Mouse (Mus musculus) gastrocnemius, postnatal 4 days (tissue): ENCODE measurements around the gene Fam120a. TPM values are rescaled to one million over a fixed set of nuclear protein-coding genes. Genes with fewer than 3 reads are reported as not detected.

Source experiments
- DNase-seq, 2 experiments: peaks; one replicate each; pipeline ENCODE4 v3.0.0; 2021 to 2022; ENCODE audit warnings: low spot score in 2 of 2, mixed read lengths in 2 of 2
- total RNA-seq, 2 experiments: library from RNA; stranded (reverse); gene quantifications; 2 replicates each; pipeline ENCODE4 v1.2.3; 2021

Fam120a gene
- total RNA-seq, 2 experiments from 2014 or later: 132 to 135 TPM

- DNase-seq: no peak
Measured at GRCm38 (mm10) chr13:48858779-48859178, 109.0 kb downstream of the Fam120a start.

- DNase-seq: no peak
Measured at GRCm38 (mm10) chr13:48858054-48858453, 109.8 kb downstream of the Fam120a start.

GRCm38 (mm10) chr13:48857246-48857932 is 110.4 kb downstream of the Fam120a start:
- no peak for DNase-seq

DNA sequence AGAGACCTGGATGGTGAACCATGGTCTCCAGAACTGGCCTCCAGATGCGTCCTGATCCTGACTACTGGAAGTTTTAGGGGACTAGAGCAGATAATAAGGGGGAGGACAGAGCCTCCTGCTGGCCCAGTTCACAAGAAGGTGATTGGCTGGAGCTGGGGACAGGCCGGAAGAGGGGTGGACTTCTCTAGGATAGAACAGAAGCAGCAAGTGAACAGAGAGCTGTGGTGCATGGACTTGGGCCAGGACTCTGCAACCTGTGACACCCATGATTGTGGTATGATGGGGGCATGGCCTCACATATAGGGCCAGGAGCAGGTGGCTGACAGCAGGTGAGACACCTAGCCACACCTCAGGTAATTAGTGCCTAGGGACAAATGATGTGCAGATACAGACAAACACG is 113.9 kb downstream of the Fam120a start:
- DNase-seq: no peak

DNA sequence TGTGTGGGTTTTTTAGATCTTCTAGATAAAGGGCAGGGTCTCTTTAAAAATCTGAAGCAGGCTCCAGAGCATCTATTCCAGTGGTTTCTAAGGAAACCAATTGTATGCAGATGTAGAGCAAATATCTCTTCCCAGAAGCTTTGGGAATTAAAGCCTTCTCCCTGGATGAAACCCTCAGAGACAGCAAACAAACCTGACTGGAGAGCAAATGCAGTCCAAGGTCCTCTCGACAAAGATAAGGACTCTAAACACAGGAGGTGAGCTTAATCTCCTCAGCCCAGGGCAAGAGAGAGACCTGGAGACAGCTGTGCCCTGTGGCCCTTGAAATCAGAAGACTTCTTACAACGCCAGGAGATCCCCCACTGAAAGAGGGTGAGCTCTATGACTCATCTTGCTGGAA is 114.3 kb downstream of the Fam120a start:
- no peak for DNase-seq

DNA sequence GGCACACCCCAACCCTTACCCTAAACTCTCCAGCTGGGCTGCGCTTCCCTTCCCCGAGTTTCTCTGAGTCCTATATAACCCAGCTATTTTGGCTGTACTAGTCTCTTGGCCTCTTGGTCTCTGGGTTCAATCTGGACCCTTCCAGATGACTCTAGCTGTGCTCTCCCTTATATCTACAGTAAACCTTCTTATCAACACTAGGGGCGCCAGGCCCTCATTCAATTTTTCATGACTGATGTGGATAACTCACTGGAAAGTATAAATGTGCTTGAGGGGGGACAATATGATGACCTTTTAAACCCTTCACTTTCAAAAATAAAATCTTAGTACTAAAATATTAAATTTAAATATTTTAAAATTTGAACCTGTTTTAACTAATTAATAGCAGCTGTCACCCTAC is 115.0 kb downstream of the Fam120a start:
- no peak for DNase-seq

GRCm38 (mm10) chr13:48851719-48852118 is 116.1 kb downstream of the Fam120a start:
- DNase-seq: no peak

DNA sequence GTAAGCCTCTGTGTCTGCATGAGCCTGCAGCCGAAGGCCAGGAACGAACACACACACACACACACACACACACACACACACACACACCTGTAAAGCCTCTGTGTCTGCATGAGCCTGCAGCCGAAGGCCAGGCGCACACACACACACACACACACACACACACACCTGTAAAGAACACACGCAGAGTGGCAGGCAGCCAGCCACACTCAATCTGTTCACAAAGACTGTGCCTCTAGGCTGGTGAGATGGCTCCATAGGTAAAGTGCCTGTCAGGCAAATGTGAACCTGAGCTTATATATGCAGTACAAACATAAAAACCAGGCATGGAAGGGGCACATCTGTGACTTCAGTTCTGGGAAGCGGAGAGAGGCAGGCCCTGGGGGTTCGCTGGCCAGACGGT is 117.0 kb downstream of the Fam120a start:
- no peak for DNase-seq

DNA sequence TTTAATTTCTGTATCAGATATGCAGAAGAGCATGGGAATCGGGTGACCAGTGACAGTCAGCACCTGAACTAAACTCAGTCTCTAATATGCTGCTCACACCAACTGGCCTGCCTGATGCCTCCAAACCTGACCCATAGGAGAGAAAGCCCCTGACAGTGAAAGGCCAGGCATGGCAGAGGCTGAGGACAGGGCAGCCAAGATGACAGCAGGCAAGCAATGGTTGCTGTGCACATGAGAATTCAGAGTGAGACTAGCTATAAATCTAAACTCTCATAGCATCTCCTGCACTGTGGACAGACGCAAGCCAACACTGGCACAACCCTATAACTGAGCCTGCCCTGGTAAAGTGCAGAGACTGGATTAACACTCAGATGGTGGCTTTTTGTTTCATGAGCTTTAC is 117.5 kb downstream of the Fam120a start:
- DNase-seq: no peak

- DNase-seq: peak in 1 of 2 experiments; percentile 44
Measured at GRCm38 (mm10) chr13:48849155-48849554, 118.7 kb downstream of the Fam120a start.

DNA sequence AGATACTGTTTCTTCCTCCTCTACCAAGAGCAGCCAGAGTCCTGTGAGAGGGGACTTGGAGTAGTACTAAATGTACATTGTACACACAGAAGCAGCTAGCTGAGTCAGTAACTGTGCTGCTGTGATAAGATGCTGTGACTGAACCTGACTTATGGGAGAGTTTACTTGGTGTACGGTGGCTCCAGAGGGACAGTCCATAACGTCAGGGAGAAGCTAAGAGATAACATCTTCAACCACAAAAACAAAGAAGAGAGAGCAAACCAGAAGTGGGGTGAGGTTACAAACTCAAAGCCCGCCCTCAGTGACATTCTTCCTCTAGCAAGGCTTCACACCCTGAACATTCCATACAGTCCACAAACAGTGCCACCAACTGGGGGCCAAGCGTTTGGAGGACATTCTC is 122.5 kb downstream of the Fam120a start:
- DNase-seq: no peak

DNA sequence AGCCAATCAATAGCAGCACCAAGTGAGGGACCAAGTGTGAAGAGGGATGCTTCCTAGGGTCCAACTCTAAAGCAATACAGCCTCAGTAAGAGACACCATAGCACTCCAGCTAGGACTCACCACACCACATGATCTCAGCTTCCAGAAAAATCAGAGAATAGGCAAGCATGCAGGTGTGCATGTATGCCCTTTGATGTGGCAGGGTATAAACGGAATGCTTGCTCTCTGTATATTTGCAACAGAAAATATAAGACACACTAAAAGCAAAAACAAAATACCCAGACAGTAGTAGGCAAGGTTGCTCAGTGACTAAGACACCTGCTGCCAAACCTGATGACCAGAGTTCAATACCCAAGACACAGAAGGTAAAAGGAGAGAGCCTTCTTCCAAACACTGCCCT is 124.3 kb downstream of the Fam120a start:
- no peak for DNase-seq

DNA sequence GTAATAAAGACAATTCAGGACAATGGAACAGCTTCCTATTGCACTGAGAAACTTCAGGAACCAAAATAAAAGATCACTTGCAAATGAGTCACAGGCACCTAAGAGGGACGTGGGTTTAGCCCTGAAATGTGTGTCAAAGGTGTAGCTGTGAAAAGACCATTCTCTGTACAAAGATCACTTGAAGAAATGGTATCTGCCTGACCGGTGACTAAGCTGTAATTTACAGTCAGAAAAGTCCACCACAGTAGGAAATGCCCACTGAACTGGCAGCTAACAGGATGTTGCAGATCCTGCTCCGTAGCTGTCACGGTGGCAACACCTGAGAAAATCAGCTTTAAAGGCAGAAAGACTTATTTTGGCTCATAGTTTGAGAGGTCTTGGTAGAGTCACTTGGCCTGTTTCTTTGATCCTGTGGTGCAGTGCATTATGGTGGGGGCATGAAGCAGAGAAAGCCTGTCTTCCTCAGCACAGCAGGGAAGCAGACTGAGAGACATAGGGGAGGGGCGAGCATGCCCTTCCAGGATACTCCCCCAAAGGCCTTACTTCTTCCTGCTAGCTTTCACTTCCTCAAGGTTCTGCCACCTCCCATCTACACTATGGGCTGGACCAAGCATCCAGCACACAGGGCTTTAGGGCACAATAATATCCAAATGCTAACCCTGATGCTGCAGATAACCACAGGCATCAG is 125.8 kb downstream of the Fam120a start:
- DNase-seq: no peak

DNA sequence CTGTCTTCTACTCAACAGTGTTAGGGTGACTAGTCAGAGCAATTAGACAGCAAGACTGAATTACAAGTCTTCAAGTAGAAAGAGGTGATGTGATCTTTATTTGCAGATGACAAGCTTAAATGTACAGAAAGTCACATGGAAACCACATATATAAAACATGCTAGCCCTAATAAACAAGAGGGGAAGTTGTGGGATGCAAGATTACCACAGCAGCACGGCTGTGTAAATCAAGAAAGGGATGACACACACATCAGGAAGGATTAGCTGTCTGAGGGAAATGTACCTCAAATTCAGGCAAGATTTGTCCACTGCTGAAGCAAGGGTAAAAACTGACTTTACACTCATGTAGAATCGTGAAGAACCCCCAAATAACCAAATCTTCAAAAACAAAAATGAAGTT is 129.5 kb downstream of the Fam120a start:
- DNase-seq: no peak

DNA sequence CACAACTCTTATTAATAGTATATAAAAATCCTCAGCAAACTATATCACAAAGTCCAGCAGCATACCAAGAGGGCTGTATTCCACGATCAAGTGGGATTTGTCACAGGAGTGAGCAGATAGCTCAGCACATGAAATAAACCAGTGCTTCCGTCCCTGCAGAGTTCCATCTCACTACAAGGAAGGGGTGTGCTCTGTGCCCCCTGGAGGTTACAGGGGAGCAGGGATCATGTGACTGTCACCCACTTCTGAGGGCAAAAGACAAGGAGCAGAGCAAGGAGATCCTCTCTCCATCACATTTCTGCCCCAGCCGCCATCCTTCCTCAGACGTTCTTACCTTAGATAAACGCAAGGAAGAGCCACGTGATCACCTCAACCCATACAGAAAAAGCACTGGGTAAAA is 130.3 kb downstream of the Fam120a start:
- DNase-seq: no peak

GRCm38 (mm10) chr13:48830528-48831250 is 137.1 kb downstream of the Fam120a start:
- no peak for DNase-seq

DNA sequence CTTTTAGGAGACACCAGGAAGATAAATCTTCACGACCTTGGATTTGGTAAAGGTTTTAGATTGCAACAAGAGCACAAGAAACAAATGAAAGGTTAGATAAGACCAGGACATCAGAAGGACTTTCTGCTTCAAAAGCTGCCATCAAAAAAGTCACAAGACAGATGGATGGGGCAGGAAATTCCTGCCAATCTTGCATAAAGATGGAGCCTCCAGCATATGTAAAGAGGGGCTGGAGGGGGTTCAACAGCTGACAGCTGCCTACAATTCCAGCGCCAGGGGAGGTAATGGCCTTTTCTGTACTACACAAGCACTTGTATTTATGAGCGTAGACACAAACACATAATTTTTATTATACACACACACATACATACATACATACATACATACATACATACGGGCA is 138.0 kb downstream of the Fam120a start:
- DNase-seq: no peak

Other genes starting within 250 kb of the Fam120a start
- gene Phf2, start 96.9 kb downstream of the Fam120a start, total RNA-seq: 10 to 100 TPM; 37.4 to 41.9 TPM
- gene Wnk2, start 180.0 kb upstream of the Fam120a start, total RNA-seq: 10 to 100 TPM; 53.8 to 57.2 TPM
- gene Ninj1, start 219.5 kb upstream of the Fam120a start, total RNA-seq: 10 to 100 TPM; 23.7 to 26.1 TPM
- 10 to 100 TPM; 54.5 to 62.9 TPM for gene Card19, start 248.0 kb upstream of the Fam120a start, total RNA-seq